In genomic region chr10:84641576-84641975, GRCm38 (mm10) we compare ENCODE assay signal across 17 mouse cellular contexts. TPM values are rescaled to one million over a fixed set of nuclear protein-coding genes. Genes with fewer than 3 reads are reported as not detected.
A peak's percentile ranks its signal among the peaks of the same experiment; 100 is the strongest.
DNase-seq lines count a peak whose midpoint lies in the region; ATAC-seq and TF ChIP-seq lines count a peak whose summit lies in the region.
"Had no signal": no experiment of that assay in that cellular context is flagged by ENCODE, and none has a peak within 500 bp of the region (broad histone marks: within the 10 kb centered on the region; RNA-seq: fewer than 3 reads in every experiment).

No protein-coding gene starts in this region.

- no peak overlapping the region for H3K9ac ChIP-seq in forebrain, embryonic 14.5 days (ENCODE audit: low read length)
- no peak overlapping the region for H3K9ac ChIP-seq in forebrain, embryonic 16.5 days (replicated peaks; ENCODE audit: low read depth, low read length)
- no peak overlapping the region for H3K9ac ChIP-seq in midbrain, embryonic 14.5 days (replicated peaks; ENCODE audit: low read length)
- no peak overlapping the region for H3K9ac ChIP-seq in midbrain, embryonic 13.5 days (replicated peaks)
- H3K9ac ChIP-seq: limb, embryonic 12.5 days; neural tube, embryonic 15.5 days had no signal

- no peak overlapping the region for H3K4me2 ChIP-seq in forebrain, embryonic 14.5 days (ENCODE audit: low read length)
- H3K4me2 ChIP-seq in forebrain, embryonic 16.5 days (ENCODE audit: low read length): no peak overlapping the region
- H3K4me2 ChIP-seq in midbrain, embryonic 14.5 days (ENCODE audit: low read length): no peak overlapping the region
- H3K4me2 ChIP-seq in midbrain, embryonic 13.5 days (replicated peaks): no peak overlapping the region
- H3K4me2 ChIP-seq: limb, embryonic 12.5 days; neural tube, embryonic 15.5 days had no signal

- WGBS in forebrain, embryonic 14.5 days: 67% methylated on average over 2 of the region's 2 CpGs
- WGBS in forebrain, embryonic 16.5 days: 79% methylated on average over 2 of the region's 2 CpGs
- 76% methylated on average over 2 of the region's 2 CpGs for WGBS in midbrain, embryonic 14.5 days
- WGBS in midbrain, embryonic 13.5 days: 68% methylated on average over 2 of the region's 2 CpGs

- no peaks in the 10 kb centered on the region for H3K9me3 ChIP-seq in forebrain, embryonic 14.5 days (replicated peaks; ENCODE audit: control insufficient read depth, low read length)
- H3K9me3 ChIP-seq in forebrain, embryonic 16.5 days (ENCODE audit: control insufficient read depth, low read length): no peaks in the 10 kb centered on the region
- H3K9me3 ChIP-seq in midbrain, embryonic 14.5 days (ENCODE audit: control insufficient read depth, low read length): no peaks in the 10 kb centered on the region
- H3K9me3 ChIP-seq in midbrain, embryonic 13.5 days: no peaks in the 10 kb centered on the region
- H3K9me3 ChIP-seq: limb, embryonic 12.5 days; neural tube, embryonic 15.5 days had no signal

- DNase-seq in forebrain, embryonic 14.5 days (ENCODE audit: low spot score): peak; percentile 76
- DNase-seq in layer of hippocampus, adult 2 months (ENCODE audit: low spot score in 2 of 2): no peak
- DNase-seq in layer of hippocampus, postnatal 10 days (ENCODE audit: low spot score in 2 of 2): no peak
- DNase-seq in midbrain, embryonic 14.5 days: peak; percentile 78
- no peak for DNase-seq in thymus, adult 18-20 months
- DNase-seq: cerebellum, adult 11 months; kidney, postnatal 36 days; layer of hippocampus, postnatal 36 days; lung, postnatal 4 days; retina, postnatal 1 day; thymus, postnatal 4 days had no signal

- H3K27me3 ChIP-seq in forebrain, embryonic 14.5 days (replicated peaks; ENCODE audit: control insufficient read depth, insufficient read depth, low read length): no peaks in the 10 kb centered on the region
- no peaks in the 10 kb centered on the region for H3K27me3 ChIP-seq in forebrain, embryonic 16.5 days (replicated peaks; ENCODE audit: control insufficient read depth, insufficient read depth, low read length)
- no peaks in the 10 kb centered on the region for H3K27me3 ChIP-seq in midbrain, embryonic 14.5 days (ENCODE audit: control insufficient read depth, insufficient read depth, low read length)
- H3K27me3 ChIP-seq in midbrain, embryonic 13.5 days: no peaks in the 10 kb centered on the region
- H3K27me3 ChIP-seq: limb, embryonic 12.5 days; neural tube, embryonic 15.5 days had no signal

- no peak for ATAC-seq in forebrain, embryonic 14.5 days
- ATAC-seq in forebrain, embryonic 16.5 days: no peak
- ATAC-seq in midbrain, embryonic 14.5 days (ENCODE audit: low FRiP score, low TSS enrichment): no peak
- ATAC-seq in midbrain, embryonic 13.5 days: no peak
- ATAC-seq: activated CD4-positive, CD25-positive, alpha-beta regulatory T cell, adult 4 months; intestine, embryonic 16.5 days had no signal

- H3K36me3 ChIP-seq in forebrain, embryonic 14.5 days (ENCODE audit: control insufficient read depth, insufficient read depth, low read length): peaks cover 19% of the 10 kb centered on the region; the same call in 1 of the 2 replicates
- H3K36me3 ChIP-seq in forebrain, embryonic 16.5 days (ENCODE audit: control insufficient read depth, insufficient read depth): no peaks in the 10 kb centered on the region
- H3K36me3 ChIP-seq in midbrain, embryonic 14.5 days (ENCODE audit: control insufficient read depth, insufficient read depth, low read length): peaks cover 45% of the 10 kb centered on the region
- peaks cover 47% of the 10 kb centered on the region for H3K36me3 ChIP-seq in midbrain, embryonic 13.5 days

- TF ChIP-seq CTCF in layer of hippocampus, adult 2 months (conservative IDR thresholded peaks at IDR 0.05): peak; percentile 69

- 0 out of 2 replicates have a peak, but pooled peaks cover under 1% of the 10 kb centered on the region for H3K4me1 ChIP-seq in forebrain, embryonic 14.5 days (ENCODE audit: control insufficient read depth, insufficient read depth, low read length)
- H3K4me1 ChIP-seq in forebrain, embryonic 16.5 days (replicated peaks; ENCODE audit: control insufficient read depth, insufficient read depth, low read length): peaks cover 5% of the 10 kb centered on the region
- no peaks in the 10 kb centered on the region for H3K4me1 ChIP-seq in midbrain, embryonic 14.5 days (ENCODE audit: control insufficient read depth, insufficient read depth, low read length)
- H3K4me1 ChIP-seq in midbrain, embryonic 13.5 days (replicated peaks): peaks cover 7% of the 10 kb centered on the region
- H3K4me1 ChIP-seq: limb, embryonic 12.5 days had no signal

- H3K27ac ChIP-seq in forebrain, embryonic 14.5 days (ENCODE audit: low read depth, low read length): no peak overlapping the region
- no peak overlapping the region for H3K27ac ChIP-seq in forebrain, embryonic 16.5 days (ENCODE audit: low read length)
- H3K27ac ChIP-seq in layer of hippocampus, adult 2 months: no peak overlapping the region
- H3K27ac ChIP-seq in midbrain, embryonic 14.5 days (replicated peaks; ENCODE audit: low read depth, low read length): no peak overlapping the region
- no peak overlapping the region for H3K27ac ChIP-seq in midbrain, embryonic 13.5 days
- H3K27ac ChIP-seq: limb, embryonic 12.5 days; neural tube, embryonic 15.5 days had no signal

- no peak overlapping the region for H3K4me3 ChIP-seq in forebrain, embryonic 14.5 days (ENCODE audit: low read depth, low read length)
- H3K4me3 ChIP-seq in forebrain, embryonic 16.5 days (replicated peaks; ENCODE audit: low read length): no peak overlapping the region
- H3K4me3 ChIP-seq in layer of hippocampus, adult 2 months: no peak overlapping the region
- no peak overlapping the region for H3K4me3 ChIP-seq in midbrain, embryonic 14.5 days (replicated peaks; ENCODE audit: low read depth, low read length)
- no peak overlapping the region for H3K4me3 ChIP-seq in midbrain, embryonic 13.5 days (replicated peaks)
- H3K4me3 ChIP-seq: limb, embryonic 12.5 days; neural tube, embryonic 15.5 days had no signal

RNA-seq across cellular contexts. Expression of gene Polr3b, which starts 19.5 kb away (rescaled TPM):
- polyA plus RNA-seq in forebrain, embryonic 14.5 days (2014; fragmentation: Nextera tagmentation; extraction: Ambion mirVana): 12.6 and 14.7 TPM in 2 replicates
- polyA plus RNA-seq in forebrain, embryonic 16.5 days (2015; fragmentation: Nextera tagmentation; extraction: Ambion mirVana): 15.7 and 16.7 TPM in 2 replicates
- 10 to 100 TPM; 14.8 to 15.6 TPM for total RNA-seq in layer of hippocampus, adult 2 months (2021)
- total RNA-seq in layer of hippocampus, postnatal 10 days (2021): 10 to 100 TPM; 15.5 to 15.9 TPM
- polyA plus RNA-seq in midbrain, embryonic 14.5 days (2014; fragmentation: Nextera tagmentation; extraction: Ambion mirVana): 14.7 and 17.7 TPM in 2 replicates
- 17.2 and 18.6 TPM in 2 replicates for polyA plus RNA-seq in midbrain, embryonic 13.5 days (2015; fragmentation: Nextera tagmentation; extraction: Ambion mirVana)

Comparison
In these comparisons a context has a peak if more than half of its experiments do, and no peak if none do; other contexts are left out.
1. DNase-seq: peak in forebrain, embryonic 14.5 days (single experiment) and midbrain, embryonic 14.5 days (single experiment); none in layer of hippocampus, adult 2 months (0 of 2), layer of hippocampus, postnatal 10 days (0 of 2) and thymus, adult 18-20 months (0 of 2).